Mouse (Mus musculus) midbrain, embryonic 16.5 days (tissue): ENCODE results near the gene Dlg4. TPM values are rescaled to one million over a fixed set of nuclear protein-coding genes. Genes with fewer than 3 reads are reported as not detected.

Source experiments
- ATAC-seq: fragments of 200-750 bp; cut with Nextera tagmentation; 2 replicates; pipeline ENCODE4 v1.8.0; 2017; ENCODE audit warnings: moderate TSS enrichment
- H3K27ac ChIP-seq: fragments of 300-500 bp; sonication (generic); 2 replicates; pipeline ENCODE4 v1.5.1; 2014; ENCODE audit warnings: mild to moderate bottlenecking, low read length, mixed read lengths
- H3K27me3 ChIP-seq: fragments of 300-500 bp; sonication (generic); 2 replicates; pipeline ENCODE4 v1.6.1; 2014; ENCODE audit warnings: low read depth, low read length, mixed read lengths; ENCODE audit not compliant: control insufficient read depth, insufficient read depth
- H3K36me3 ChIP-seq: fragments of 300-500 bp; sonication (generic); 2 replicates; pipeline ENCODE4 v1.6.1; 2014; ENCODE audit warnings: mild to moderate bottlenecking, low read length, moderate library complexity, mixed read lengths; ENCODE audit not compliant: control insufficient read depth, insufficient read depth
- H3K4me1 ChIP-seq: fragments of 300-500 bp; sonication (generic); 2 replicates; pipeline ENCODE4 v1.6.1; 2014; ENCODE audit warnings: mild to moderate bottlenecking, low read length, mixed read lengths; ENCODE audit not compliant: control insufficient read depth, insufficient read depth
- H3K4me2 ChIP-seq: fragments of 300-500 bp; sonication (generic); 2 replicates; pipeline ENCODE4 v1.6.1; 2014; ENCODE audit warnings: mild to moderate bottlenecking, low read length, mixed read lengths
- H3K4me3 ChIP-seq: fragments of 300-500 bp; sonication (generic); 2 replicates; pipeline ENCODE4 v1.5.1; 2014; ENCODE audit warnings: low read depth, mild to moderate bottlenecking, low read length, moderate library complexity, mixed read lengths
- H3K9ac ChIP-seq: fragments of 300-500 bp; sonication (generic); 2 replicates; pipeline ENCODE4 v1.6.1; 2014; ENCODE audit warnings: low read depth, low read length, mixed read lengths
- H3K9me3 ChIP-seq: fragments of 300-500 bp; sonication (generic); replicated peaks from 2 replicates; pipeline ENCODE4 v1.6.1; 2014; ENCODE audit warnings: mild to moderate bottlenecking, low read length, mixed read lengths; ENCODE audit not compliant: control insufficient read depth, poor library complexity, severe bottlenecking
- WGBS: fragments of 180-500 bp; shearing (Covaris S2); extraction: QIAGEN DNeasy Blood & Tissue Kit; methylation state at CpG from one replicate; pipeline ENCODE4 v1.1.7; 2014; 5-methylcytosine and 5-hydroxymethylcytosine counted together
- polyA plus RNA-seq: library from polyadenylated mRNA; unstranded; fragments of >200 nt; fragmentation: Nextera tagmentation; extraction: Ambion mirVana; gene quantifications from 2 replicates; pipeline ENCODE4 v1.2.1, GENCODE M21; 2015

Dlg4 gene
- polyA plus RNA-seq: 23.4 and 30.0 TPM in 2 replicates

DNA sequence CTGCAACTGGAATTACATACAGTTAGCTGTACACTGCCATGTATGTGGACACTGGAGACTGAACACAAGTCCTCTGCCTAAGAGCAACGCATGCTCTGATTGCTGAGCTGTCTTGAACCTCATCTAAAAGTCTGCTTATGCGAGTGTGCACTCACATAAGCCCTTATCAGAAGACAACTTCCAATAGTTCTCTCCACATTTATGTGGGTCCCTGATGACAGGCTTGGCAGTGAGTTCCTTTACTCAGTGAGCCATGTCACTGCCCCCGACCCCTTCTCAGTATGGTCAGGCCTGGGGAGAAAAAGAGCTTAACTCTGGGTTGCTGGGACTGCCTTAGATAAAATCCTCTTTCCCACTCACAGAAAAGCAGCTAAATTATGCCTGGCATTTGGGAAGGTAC, at the start of gene Dlg4:
Gene Dlg4 (plus strand): TSS at position 274 of the 400 bp plus-strand sequence.
- H3K9ac ChIP-seq: peak within 1 kb of the TSS; percentile 82
- H3K4me2 ChIP-seq: peak within 1 kb of the TSS; percentile 54
- H3K9me3 ChIP-seq: no peaks in the 10 kb centered on the region
- peak within 1 kb of the TSS; percentile 94 for H3K27ac ChIP-seq
- ATAC-seq: no peak
- 50% methylated on average over 3 of the region's 3 CpGs for WGBS
- no peaks in the 10 kb centered on the region for H3K27me3 ChIP-seq
- peak within 1 kb of the TSS; percentile 66 for H3K4me3 ChIP-seq
- peaks cover 8% of the 10 kb centered on the region for H3K36me3 ChIP-seq
- peaks cover 37% of the 10 kb centered on the region for H3K4me1 ChIP-seq

DNA sequence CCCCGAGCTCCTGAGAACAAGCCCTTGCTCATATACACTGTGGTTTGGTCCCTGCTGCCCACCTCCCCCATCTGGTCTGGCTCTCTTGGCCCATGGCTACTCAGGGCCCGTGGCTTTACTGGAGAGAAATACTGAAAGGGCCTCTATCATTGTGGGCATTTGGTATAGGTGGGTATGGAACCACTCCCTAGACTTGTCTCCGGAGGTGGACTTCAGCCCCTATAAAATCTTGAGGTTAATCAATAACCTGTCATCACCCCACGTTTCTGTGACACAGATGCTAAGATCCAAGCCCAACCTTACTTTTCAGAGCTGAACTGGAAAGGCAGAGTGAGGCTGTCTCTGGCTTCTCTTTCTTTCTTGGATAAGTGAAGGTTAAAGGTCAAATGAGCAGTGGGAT, 47.9 kb upstream of the Dlg4 start:
- Histone ChIP-seq H3K27ac (no peak overlapping the region), H3K27me3 (peaks cover 38% of the 10 kb centered on the region), H3K4me2 (no peak overlapping the region), H3K4me1 (peaks cover 6% of the 10 kb centered on the region; the same call in 1 of the 2 replicates), H3K4me3 (no peak overlapping the region), H3K9ac (no peak overlapping the region), H3K9me3 (no peaks in the 10 kb centered on the region), H3K36me3 (peaks cover 20% of the 10 kb centered on the region)
- no peak for ATAC-seq
- WGBS: 92% methylated on average over 4 of the region's 4 CpGs

DNA sequence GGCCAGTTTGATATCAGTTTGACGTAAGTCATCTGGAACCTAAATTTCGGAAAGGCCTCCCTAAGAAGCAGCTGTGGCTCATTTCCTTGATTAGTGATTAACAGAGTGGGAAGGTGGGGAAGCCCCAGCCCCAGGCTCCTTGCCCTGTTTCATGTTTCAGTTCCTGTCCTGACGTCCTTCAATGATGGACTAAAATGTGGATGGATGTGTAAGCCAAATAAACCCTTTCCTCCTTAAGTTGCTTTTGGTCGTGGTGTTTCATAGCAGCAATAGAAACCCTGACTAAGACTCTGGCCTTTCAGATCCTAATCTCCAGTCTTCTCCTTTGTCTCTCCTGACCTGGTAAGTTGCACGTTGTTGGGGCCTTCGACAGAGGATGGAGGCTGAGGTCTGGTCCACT, 46.5 kb upstream of the Dlg4 start:
- Histone ChIP-seq H3K4me2 (no peak overlapping the region), H3K27ac (no peak overlapping the region), H3K27me3 (peaks cover 26% of the 10 kb centered on the region), H3K36me3 (peaks cover 26% of the 10 kb centered on the region), H3K9ac (no peak overlapping the region), H3K4me1 (peaks cover 6% of the 10 kb centered on the region; the same call in 1 of the 2 replicates), H3K9me3 (no peaks in the 10 kb centered on the region), H3K4me3 (no peak overlapping the region)
- no peak for ATAC-seq
- 94% methylated on average over 6 of the region's 6 CpGs for WGBS

DNA sequence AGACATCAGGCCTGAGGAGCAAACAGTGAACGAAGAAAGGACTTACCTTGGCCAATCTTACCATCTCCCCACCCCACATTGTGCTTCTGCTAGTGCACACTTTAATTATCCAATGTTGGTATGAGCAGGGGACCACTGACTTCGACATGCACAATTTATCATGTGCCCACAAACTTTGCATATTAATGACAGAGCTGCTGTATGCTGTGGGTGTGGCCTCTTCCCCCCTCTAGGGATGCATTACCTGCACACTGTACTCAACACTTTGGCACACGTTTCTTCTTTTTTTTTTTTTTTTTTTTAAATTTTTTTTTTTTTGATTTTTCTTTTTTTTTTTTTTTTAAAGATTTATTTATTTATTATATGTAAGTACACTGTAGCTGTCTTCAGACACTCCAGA, 46.0 kb upstream of the Dlg4 start:
- peaks cover 23% of the 10 kb centered on the region for H3K27me3 ChIP-seq
- no peak overlapping the region for H3K27ac ChIP-seq
- no peak overlapping the region for H3K4me3 ChIP-seq
- H3K9ac ChIP-seq: no peak overlapping the region
- WGBS: 95% methylated on average over 3 of the region's 3 CpGs
- H3K36me3 ChIP-seq: peaks cover 27% of the 10 kb centered on the region
- H3K9me3 ChIP-seq: no peaks in the 10 kb centered on the region
- peaks cover 3% of the 10 kb centered on the region; the same call in 1 of the 2 replicates for H3K4me1 ChIP-seq
- no peak for ATAC-seq
- no peak overlapping the region for H3K4me2 ChIP-seq

DNA sequence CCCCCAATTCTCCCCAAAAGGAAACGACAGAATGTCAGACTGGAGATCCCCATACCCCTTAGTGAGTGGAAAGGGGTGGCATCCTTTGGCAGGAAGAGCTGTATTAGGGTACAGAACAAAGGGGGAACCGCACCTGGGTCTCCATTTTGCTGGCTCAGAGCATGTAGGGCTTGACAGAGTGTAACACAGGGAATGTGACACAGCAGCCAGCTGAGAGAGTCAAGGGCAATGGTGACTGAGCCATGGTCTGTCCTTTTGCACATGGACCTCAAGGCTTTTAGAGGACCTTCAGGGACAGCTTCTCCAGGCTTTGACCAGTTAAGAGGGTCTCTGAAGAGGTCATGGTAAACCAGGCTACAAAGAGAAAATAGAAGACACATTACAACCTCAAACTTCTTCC, 41.8 kb upstream of the Dlg4 start:
- peaks cover 20% of the 10 kb centered on the region for H3K36me3 ChIP-seq

DNA sequence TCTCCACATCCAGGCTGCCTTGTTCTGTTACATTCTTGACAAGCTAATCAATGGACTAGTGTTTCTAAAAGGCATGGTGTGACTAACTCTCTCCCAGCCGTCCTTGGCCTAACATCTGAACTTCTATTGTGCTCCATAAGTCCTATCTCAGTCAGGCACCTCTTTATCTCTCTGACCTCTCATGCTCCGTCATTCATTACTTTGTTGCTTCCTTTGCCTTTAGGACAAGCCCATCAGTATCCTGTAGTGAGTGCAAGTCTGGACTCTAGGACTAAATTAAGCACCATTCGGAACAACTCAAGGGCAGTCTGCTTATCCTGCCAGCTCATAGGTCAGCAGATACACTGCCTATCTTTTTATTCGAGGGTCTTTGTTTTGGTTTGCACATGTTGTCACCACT, 40.5 kb upstream of the Dlg4 start:
- Histone ChIP-seq H3K36me3 (peaks cover 20% of the 10 kb centered on the region), H3K27ac (no peak overlapping the region), H3K4me3 (no peak overlapping the region), H3K27me3 (no peaks in the 10 kb centered on the region), H3K9me3 (no peaks in the 10 kb centered on the region), H3K9ac (no peak overlapping the region), H3K4me1 (peaks cover 10% of the 10 kb centered on the region), H3K4me2 (no peak overlapping the region)
- WGBS: 92% methylated on average over 4 of the region's 4 CpGs
- ATAC-seq: no peak

More for the DNA sequence above, 41.8 kb upstream of the Dlg4 start:
- peaks cover 10% of the 10 kb centered on the region for H3K4me1 ChIP-seq
- no peak for ATAC-seq
- no peak overlapping the region for H3K4me2 ChIP-seq
- no peak overlapping the region for H3K9ac ChIP-seq
- H3K9me3 ChIP-seq: no peaks in the 10 kb centered on the region
- 95% methylated on average over 2 of the region's 2 CpGs for WGBS
- no peak overlapping the region for H3K4me3 ChIP-seq
- no peak overlapping the region for H3K27ac ChIP-seq
- H3K27me3 ChIP-seq: no peaks in the 10 kb centered on the region

DNA sequence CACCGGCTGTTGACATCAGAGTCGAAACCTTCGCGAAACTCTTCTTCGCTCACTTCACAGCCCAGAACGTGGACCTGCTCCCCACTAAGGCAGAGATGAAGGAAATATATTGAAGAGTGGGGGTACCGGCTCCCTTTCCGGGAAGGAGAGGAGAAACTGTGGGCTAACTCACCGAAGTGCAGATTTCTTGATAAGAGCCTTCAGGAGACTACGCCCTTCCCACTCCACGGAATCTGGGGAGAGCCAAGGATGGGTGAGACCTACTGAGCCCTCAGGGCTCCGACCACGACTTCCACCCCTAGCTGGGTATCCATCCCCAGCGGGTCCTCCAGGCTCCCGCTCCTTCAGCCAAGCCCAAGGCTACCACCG, 36.9 kb upstream of the Dlg4 start:
- H3K4me3 ChIP-seq: peak overlapping the region; percentile 98
- H3K4me1 ChIP-seq: peaks cover 26% of the 10 kb centered on the region
- WGBS: 4% methylated on average over 16 of the region's 16 CpGs
- no peak for ATAC-seq
- H3K36me3 ChIP-seq: peaks cover 14% of the 10 kb centered on the region
- peak overlapping the region; percentile 99 for H3K9ac ChIP-seq
- peak overlapping the region; percentile 98 for H3K27ac ChIP-seq
- no peaks in the 10 kb centered on the region for H3K9me3 ChIP-seq
- H3K27me3 ChIP-seq: no peaks in the 10 kb centered on the region
- peak overlapping the region; percentile 92 for H3K4me2 ChIP-seq

DNA sequence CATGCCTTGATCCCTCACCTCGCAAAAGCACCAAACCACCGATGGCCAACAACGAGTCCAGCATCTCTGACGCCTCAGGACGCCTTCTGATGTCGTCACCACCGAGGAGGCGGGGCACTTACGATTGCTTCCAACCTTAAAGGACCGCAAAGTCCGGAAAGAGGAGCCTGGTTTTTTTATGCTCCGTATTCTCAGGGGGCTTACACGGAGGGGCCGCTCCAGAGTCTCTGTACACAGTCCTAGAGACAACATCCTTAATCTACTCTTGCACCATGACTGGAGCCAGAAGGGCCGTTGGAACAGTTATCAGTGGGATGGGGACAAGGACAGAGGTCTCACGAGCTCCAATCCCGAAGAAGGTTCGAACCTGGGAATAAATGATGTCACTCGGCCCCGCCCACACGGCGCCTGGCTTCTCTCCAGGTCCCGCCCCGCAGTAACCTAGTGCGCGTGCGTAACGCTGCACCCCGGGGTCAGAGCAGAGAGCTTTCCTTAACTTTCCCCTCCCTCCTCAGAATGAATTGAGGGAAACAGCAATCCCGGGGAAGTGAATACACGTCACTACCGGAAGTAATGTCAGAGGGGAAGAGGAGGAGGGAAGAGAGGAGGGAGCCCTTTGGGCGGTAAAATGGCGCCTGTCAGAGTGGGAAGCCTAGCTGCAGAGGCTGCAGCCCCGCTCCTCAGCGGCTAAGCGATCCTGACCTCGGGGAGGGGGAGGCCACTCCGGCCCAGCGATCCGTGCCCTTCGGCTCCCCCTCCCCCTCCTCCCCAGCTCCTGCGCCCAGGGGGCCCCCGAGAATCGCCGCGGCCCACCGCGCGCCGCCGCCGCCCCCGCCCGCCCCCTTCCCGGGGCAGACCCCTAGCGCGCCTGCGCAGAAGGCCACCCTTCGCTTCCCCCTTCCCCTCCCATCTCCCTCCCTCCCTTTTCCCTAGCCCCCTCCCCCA, 36.3 kb upstream of the Dlg4 start:
- under 1% methylated on average over 43 of the region's 60 CpGs for WGBS
- ATAC-seq: peak; percentile 92

DNA sequence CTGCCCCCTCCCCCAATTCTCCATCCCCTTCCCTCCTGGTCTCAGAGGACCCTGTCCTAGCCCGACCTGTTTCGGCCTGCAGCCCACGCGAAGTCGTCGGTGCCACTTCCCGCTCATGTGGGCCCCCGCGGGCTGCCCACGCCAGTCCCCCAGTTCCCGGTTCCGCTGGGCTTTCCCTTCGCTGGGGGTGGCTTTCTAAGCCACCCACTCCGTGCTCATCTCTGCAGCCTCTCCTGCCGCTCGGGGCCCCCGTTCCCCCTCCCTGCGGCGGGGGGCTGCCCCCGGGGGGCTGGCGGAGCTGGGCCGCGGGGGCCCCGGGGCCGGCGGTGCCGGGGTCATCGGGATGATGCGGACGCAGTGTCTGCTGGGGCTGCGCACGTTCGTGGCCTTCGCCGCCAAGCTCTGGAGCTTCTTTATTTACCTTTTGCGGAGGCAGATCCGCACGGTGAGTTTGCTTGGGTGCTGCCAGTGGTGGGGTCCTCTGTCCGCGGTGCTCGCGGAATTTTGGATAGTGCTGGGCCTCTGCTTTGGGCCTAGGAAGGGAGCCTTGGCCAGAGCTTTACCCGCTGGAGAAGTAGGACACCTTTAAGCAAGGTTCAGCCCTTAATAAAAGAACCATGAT, 35.5 kb upstream of the Dlg4 start, which contains the start of gene Ctdnep1:
Gene Ctdnep1 (plus strand): TSS at position 16 of the 622 bp plus-strand sequence.
- ATAC-seq: peak; percentile 43; the same call in 1 of the 2 replicates
- peak within 1 kb of the TSS; percentile 98 for H3K4me3 ChIP-seq
- H3K4me2 ChIP-seq: peak within 1 kb of the TSS; percentile 92
- H3K27me3 ChIP-seq: no peaks in the 10 kb centered on the region
- H3K9ac ChIP-seq: peak within 1 kb of the TSS; percentile 99
- H3K9me3 ChIP-seq: no peaks in the 10 kb centered on the region
- peak within 1 kb of the TSS; percentile 98 for H3K27ac ChIP-seq
- peaks cover 16% of the 10 kb centered on the region for H3K36me3 ChIP-seq
- peaks cover 26% of the 10 kb centered on the region for H3K4me1 ChIP-seq
- under 1% methylated on average over 40 of the region's 43 CpGs for WGBS

More for the DNA sequence above, 36.3 kb upstream of the Dlg4 start:
- peaks cover 18% of the 10 kb centered on the region for H3K36me3 ChIP-seq
- H3K27me3 ChIP-seq: no peaks in the 10 kb centered on the region
- peak overlapping the region; percentile 92 for H3K4me2 ChIP-seq
- H3K4me1 ChIP-seq: peaks cover 26% of the 10 kb centered on the region
- no peaks in the 10 kb centered on the region for H3K9me3 ChIP-seq
- H3K9ac ChIP-seq: peak overlapping the region; percentile 99
- H3K27ac ChIP-seq: peak overlapping the region; percentile 98
- peak overlapping the region; percentile 98 for H3K4me3 ChIP-seq
